Mouse (Mus musculus) cerebellum, adult 2 months (tissue): Measurements from ENCODE around the gene Acox3.

Source experiments
- CTCF ChIP-seq: fragments of 200-500 bp; IDR thresholded peaks from 2 replicates; pipeline ENCODE4 v1.5.1; 2011; ENCODE audit warnings: low read depth, mild to moderate bottlenecking, control low read depth, low read length, moderate library complexity, borderline replicate concordance; ENCODE audit not compliant: insufficient read depth
- POLR2A ChIP-seq: fragments of 200-500 bp; IDR thresholded peaks from 2 replicates; pipeline ENCODE4 v1.6.1; 2011; ENCODE audit warnings: low read length, control low read depth, borderline replicate concordance; ENCODE audit not compliant: insufficient read depth

DNA sequence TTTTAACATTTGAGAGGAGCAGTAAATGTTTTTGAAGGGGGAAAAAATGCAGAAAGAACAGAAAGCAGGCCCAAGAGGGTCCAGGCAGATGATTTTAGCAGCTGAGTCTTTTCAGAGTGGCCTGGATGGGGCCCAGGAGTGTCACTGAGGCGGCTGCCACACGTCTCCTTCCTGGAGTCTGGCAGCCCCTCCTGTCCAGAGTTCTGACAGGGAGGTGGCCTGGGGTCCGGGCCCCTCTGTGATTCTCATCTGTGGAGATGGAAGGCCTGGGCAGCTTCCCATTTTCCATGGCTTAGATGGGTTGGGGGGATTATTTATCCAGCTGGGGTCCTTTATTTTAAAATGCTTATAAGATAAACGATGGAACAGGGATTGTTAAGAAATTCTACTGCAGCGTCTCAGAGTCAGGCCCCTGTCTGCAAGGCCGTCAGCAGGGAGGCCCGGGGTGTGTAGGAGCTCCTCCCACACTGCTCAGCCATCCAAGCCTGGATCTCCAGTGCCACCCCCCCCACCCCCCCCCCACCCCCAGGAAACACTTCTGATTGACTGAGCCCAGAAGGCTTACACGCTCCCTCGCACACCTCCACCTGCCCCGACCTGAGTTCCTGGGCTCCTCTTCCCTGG is 59.2 kb downstream of the Acox3 start:
- TF ChIP-seq CTCF (no peak), POLR2A (no peak)
